Mouse (Mus musculus) hindbrain, embryonic 12.5 days (tissue): ENCODE results near the gene Clca3a1. TPM values are rescaled to one million over a fixed set of nuclear protein-coding genes. Genes with fewer than 3 reads are reported as not detected.

Experiments
- ATAC-seq: fragments of 200-750 bp; cut with Nextera tagmentation; 2 replicates; pipeline ENCODE4 v1.8.0; 2017; ENCODE audit warnings: moderate TSS enrichment; ENCODE audit not compliant: low FRiP score
- H3K27ac ChIP-seq: fragments of 300-500 bp; sonication (generic); 2 replicates; pipeline ENCODE4 v1.5.1; 2016; ENCODE audit warnings: mild to moderate bottlenecking
- H3K27me3 ChIP-seq: fragments of 300-500 bp; sonication (generic); 2 replicates; pipeline ENCODE4 v1.6.1; 2016; ENCODE audit warnings: mild to moderate bottlenecking
- H3K36me3 ChIP-seq: fragments of 300-500 bp; sonication (generic); 2 replicates; pipeline ENCODE4 v1.6.1; 2016; ENCODE audit warnings: mild to moderate bottlenecking
- H3K4me1 ChIP-seq: fragments of 300-500 bp; sonication (generic); 2 replicates; pipeline ENCODE4 v1.6.1; 2016
- H3K4me2 ChIP-seq: fragments of 300-500 bp; sonication (generic); replicated peaks from 2 replicates; pipeline ENCODE4 v1.6.1; 2016; ENCODE audit warnings: mild to moderate bottlenecking
- H3K4me3 ChIP-seq: fragments of 300-500 bp; sonication (generic); 2 replicates; pipeline ENCODE4 v1.5.1; 2016; ENCODE audit warnings: mild to moderate bottlenecking
- H3K9ac ChIP-seq: fragments of 300-500 bp; sonication (generic); 2 replicates; pipeline ENCODE4 v1.6.1; 2016; ENCODE audit warnings: mild to moderate bottlenecking, moderate library complexity
- H3K9me3 ChIP-seq: fragments of 300-500 bp; sonication (generic); replicated peaks from 2 replicates; pipeline ENCODE4 v1.6.1; 2016; ENCODE audit warnings: mild to moderate bottlenecking
- WGBS: fragments of 180-500 bp; shearing (Covaris S2); methylation state at CpG from one replicate; pipeline ENCODE4 v1.1.7; 2016; 5-methylcytosine and 5-hydroxymethylcytosine counted together
- polyA plus RNA-seq: library from polyadenylated mRNA; unstranded; fragments of >200 nt; fragmentation: Nextera tagmentation; extraction: Ambion mirVana; gene quantifications from 2 replicates; pipeline ENCODE4 v1.2.1, GENCODE M21; 2016

Clca3a1 gene
- polyA plus RNA-seq, 1 experiment from 2014 or later, result 0.06 TPM

- Histone ChIP-seq H3K27me3 (no peaks in the 10 kb centered on the region), H3K4me3 (no peak overlapping the region), H3K4me2 (no peak overlapping the region), H3K27ac (no peak overlapping the region), H3K9ac (no peak overlapping the region), H3K9me3 (no peaks in the 10 kb centered on the region), H3K36me3 (peaks cover 15% of the 10 kb centered on the region), H3K4me1 (peaks cover 24% of the 10 kb centered on the region)
- ATAC-seq, result no peak
- WGBS, result 72% methylated on average over 9 of the region's 9 CpGs
These were observed 44.9 kb downstream of the Clca3a1 start for GRCm38 (mm10) chr3:144715901-144716300.

DNA sequence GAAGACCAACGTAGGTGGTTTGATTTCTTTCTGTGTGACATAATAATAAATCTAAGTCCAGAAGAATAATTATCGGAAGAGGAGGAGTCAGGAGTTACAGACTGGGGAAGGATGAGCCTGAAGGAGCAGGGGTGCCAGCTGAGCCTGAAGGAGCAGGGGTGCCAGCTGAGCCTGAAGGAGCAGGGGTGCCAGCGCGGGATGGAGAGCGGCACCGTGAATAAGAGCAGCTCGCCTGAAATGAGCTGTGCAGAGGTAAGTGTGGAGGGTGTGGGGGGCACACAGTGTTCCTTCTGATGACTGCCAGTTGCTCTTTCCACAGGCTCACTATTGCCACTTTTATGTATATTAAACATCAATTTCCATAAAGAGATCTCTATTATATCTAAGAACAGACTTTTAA lies 45.7 kb downstream of the Clca3a1 start:
- no peak overlapping the region for H3K27ac ChIP-seq
- no peak for ATAC-seq
- H3K9ac ChIP-seq, result no peak overlapping the region
- no peaks in the 10 kb centered on the region for H3K27me3 ChIP-seq
- WGBS, result 72% methylated on average over 7 of the region's 7 CpGs
- H3K4me3 ChIP-seq, result no peak overlapping the region
- H3K36me3 ChIP-seq, result peaks cover 16% of the 10 kb centered on the region
- no peaks in the 10 kb centered on the region for H3K9me3 ChIP-seq
- no peak overlapping the region for H3K4me2 ChIP-seq
- H3K4me1 ChIP-seq, result peaks cover 19% of the 10 kb centered on the region

- Histone ChIP-seq H3K9me3 (no peaks in the 10 kb centered on the region), H3K9ac (no peak overlapping the region), H3K27ac (no peak overlapping the region), H3K36me3 (peaks cover 16% of the 10 kb centered on the region), H3K4me1 (peaks cover 19% of the 10 kb centered on the region), H3K4me2 (no peak overlapping the region), H3K4me3 (no peak overlapping the region), H3K27me3 (no peaks in the 10 kb centered on the region)
- WGBS, result 90% methylated on average over 8 of the region's 8 CpGs
- no peak for ATAC-seq
These were observed 46.2 kb downstream of the Clca3a1 start for GRCm38 (mm10) chr3:144714606-144715005.

DNA sequence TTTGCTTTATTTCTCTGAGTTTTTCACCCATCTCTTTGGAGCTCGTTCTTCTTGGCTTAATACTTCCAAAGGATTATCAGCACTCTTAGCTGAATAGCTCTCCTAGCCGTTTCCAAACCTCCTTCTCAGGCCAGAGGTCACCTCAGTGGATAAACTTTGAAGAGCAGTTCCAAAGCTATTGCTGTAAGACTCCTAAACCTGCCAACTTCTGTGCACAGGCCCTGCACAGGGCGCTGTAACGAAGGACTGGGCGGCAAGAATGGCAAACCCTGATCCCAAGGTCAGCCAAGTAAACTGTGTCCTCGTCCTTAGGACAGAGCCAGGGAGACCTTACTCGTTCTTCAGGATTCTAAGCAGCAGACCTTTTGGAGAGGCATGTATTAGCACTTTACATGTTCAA lies 46.7 kb downstream of the Clca3a1 start:
- 77% methylated on average over 7 of the region's 7 CpGs for WGBS
- no peak overlapping the region for H3K9ac ChIP-seq
- no peak overlapping the region for H3K4me2 ChIP-seq
- ATAC-seq, result no peak
- no peak overlapping the region; the same call in 1 of the 2 replicates for H3K27ac ChIP-seq
- H3K27me3 ChIP-seq, result no peaks in the 10 kb centered on the region
- H3K4me1 ChIP-seq, result peaks cover 19% of the 10 kb centered on the region
- no peak overlapping the region for H3K4me3 ChIP-seq
- H3K9me3 ChIP-seq, result no peaks in the 10 kb centered on the region
- H3K36me3 ChIP-seq, result peaks cover 18% of the 10 kb centered on the region

- H3K27ac ChIP-seq, result no peak overlapping the region
- no peaks in the 10 kb centered on the region for H3K27me3 ChIP-seq
- 72% methylated on average over 6 of the region's 6 CpGs for WGBS
- peaks cover 27% of the 10 kb centered on the region for H3K36me3 ChIP-seq
- H3K4me3 ChIP-seq, result no peak overlapping the region
- H3K9me3 ChIP-seq, result no peaks in the 10 kb centered on the region
- peaks cover 6% of the 10 kb centered on the region; the same call in 1 of the 2 replicates for H3K4me1 ChIP-seq
- H3K4me2 ChIP-seq, result no peak overlapping the region
- H3K9ac ChIP-seq, result no peak overlapping the region
- peak; percentile 46; the same call in 1 of the 2 replicates for ATAC-seq
These were observed 49.1 kb downstream of the Clca3a1 start for GRCm38 (mm10) chr3:144711607-144712206.

DNA sequence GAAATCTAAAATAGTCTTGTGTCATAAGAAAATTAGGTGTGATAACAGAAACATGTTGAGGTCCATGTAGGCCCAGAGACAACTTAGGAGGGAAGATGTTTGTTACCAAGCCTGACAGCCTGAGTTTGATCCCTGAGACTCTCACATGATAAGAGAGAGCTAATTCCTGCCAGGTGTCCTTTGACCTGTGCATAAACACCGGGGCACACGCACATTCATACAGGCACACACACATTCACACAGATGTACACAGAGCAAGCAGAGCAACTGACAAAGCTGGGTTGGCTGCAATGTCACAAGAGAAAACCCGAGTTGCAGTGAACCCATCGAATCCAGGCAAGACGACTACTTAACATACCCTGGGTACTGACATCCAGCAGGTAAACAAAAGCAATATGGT lies 52.2 kb downstream of the Clca3a1 start:
- Histone ChIP-seq H3K9me3 (no peaks in the 10 kb centered on the region), H3K4me3 (no peak overlapping the region), H3K36me3 (peaks cover 31% of the 10 kb centered on the region), H3K27me3 (no peaks in the 10 kb centered on the region), H3K9ac (no peak overlapping the region), H3K4me1 (no peaks in the 10 kb centered on the region), H3K4me2 (no peak overlapping the region), H3K27ac (no peak overlapping the region)
- no peak for ATAC-seq
- WGBS, result 93% methylated on average over 5 of the region's 5 CpGs

DNA sequence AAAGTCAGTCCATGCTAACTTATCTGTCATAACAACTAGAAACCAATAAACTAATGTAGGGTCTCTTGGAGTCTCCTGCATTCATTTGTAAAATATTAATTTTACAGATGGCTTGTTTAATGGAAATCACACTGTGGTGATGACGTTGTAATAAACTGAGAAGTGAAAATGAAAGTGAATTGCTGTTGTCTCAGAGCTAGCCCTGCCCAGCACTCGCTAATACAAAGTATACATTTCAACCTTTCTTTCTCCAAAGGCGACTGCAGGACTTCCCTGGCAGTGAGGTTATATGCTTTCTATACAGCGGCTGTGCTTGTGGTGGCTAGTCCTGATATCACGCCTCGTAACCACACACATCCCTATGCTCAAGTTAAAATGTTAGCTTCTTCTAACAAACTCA lies 56.8 kb downstream of the Clca3a1 start:
- no peak overlapping the region for H3K9ac ChIP-seq
- ATAC-seq, result no peak
- 91% methylated on average over 6 of the region's 6 CpGs for WGBS
- no peaks in the 10 kb centered on the region for H3K27me3 ChIP-seq
- peaks cover 24% of the 10 kb centered on the region for H3K36me3 ChIP-seq
- H3K9me3 ChIP-seq, result no peaks in the 10 kb centered on the region
- no peak overlapping the region for H3K27ac ChIP-seq
- H3K4me2 ChIP-seq, result no peak overlapping the region
- H3K4me3 ChIP-seq, result no peak overlapping the region
- no peaks in the 10 kb centered on the region for H3K4me1 ChIP-seq

- ATAC-seq, result no peak
- WGBS, result 90% methylated on average over 5 of the region's 5 CpGs
- peaks cover 54% of the 10 kb centered on the region for H3K36me3 ChIP-seq
These were observed 61.9 kb downstream of the Clca3a1 start for GRCm38 (mm10) chr3:144698790-144699433.

DNA sequence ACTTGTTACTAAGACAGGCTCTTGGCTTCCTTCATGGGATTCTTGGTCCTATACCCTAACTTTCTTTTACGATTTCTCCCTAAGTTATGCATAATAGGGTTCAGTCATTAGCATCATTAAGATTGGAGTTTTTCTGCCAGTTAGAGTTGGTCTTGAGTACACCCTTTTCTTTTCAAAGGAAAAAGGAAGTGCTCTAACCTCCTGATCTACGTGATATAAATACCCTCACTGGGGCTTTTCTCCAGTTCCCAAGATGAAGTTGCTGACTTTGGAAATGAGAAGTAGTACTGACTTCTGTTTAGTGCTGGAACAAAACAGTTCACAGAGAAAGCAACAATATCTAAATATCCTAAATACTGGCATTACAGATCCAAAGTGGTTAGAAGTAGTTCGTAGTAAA lies 62.8 kb downstream of the Clca3a1 start:
- no peaks in the 10 kb centered on the region for H3K9me3 ChIP-seq
- H3K27me3 ChIP-seq, result no peaks in the 10 kb centered on the region
- no peaks in the 10 kb centered on the region for H3K4me1 ChIP-seq
- no peak for ATAC-seq
- WGBS, result 95% methylated on average over 3 of the region's 3 CpGs
- no peak overlapping the region for H3K4me2 ChIP-seq
- H3K4me3 ChIP-seq, result no peak overlapping the region
- no peak overlapping the region for H3K27ac ChIP-seq
- H3K36me3 ChIP-seq, result peaks cover 59% of the 10 kb centered on the region
- H3K9ac ChIP-seq, result no peak overlapping the region

More at GRCm38 (mm10) chr3:144698790-144699433, 61.9 kb downstream of the Clca3a1 start:
- no peaks in the 10 kb centered on the region for H3K27me3 ChIP-seq
- no peaks in the 10 kb centered on the region for H3K9me3 ChIP-seq
- H3K4me1 ChIP-seq, result no peaks in the 10 kb centered on the region
- H3K27ac ChIP-seq, result no peak overlapping the region
- no peak overlapping the region for H3K4me3 ChIP-seq
- H3K4me2 ChIP-seq, result no peak overlapping the region
- no peak overlapping the region for H3K9ac ChIP-seq

GRCm38 (mm10) chr3:144697154-144697553 lies 63.6 kb downstream of the Clca3a1 start:
- Histone ChIP-seq H3K4me2 (no peak overlapping the region), H3K9ac (no peak overlapping the region), H3K4me3 (no peak overlapping the region), H3K36me3 (peaks cover 57% of the 10 kb centered on the region), H3K9me3 (no peaks in the 10 kb centered on the region), H3K4me1 (no peaks in the 10 kb centered on the region), H3K27me3 (no peaks in the 10 kb centered on the region), H3K27ac (no peak overlapping the region)
- ATAC-seq, result no peak
- WGBS, result 77% methylated on average over 5 of the region's 5 CpGs

GRCm38 (mm10) chr3:144694941-144695340 lies 65.8 kb downstream of the Clca3a1 start:
- H3K27me3 ChIP-seq, result no peaks in the 10 kb centered on the region
- no peaks in the 10 kb centered on the region for H3K9me3 ChIP-seq
- H3K4me2 ChIP-seq, result no peak overlapping the region
- peaks cover 55% of the 10 kb centered on the region for H3K36me3 ChIP-seq
- no peak overlapping the region for H3K27ac ChIP-seq
- no peaks in the 10 kb centered on the region for H3K4me1 ChIP-seq
- WGBS, result 90% methylated on average over 7 of the region's 7 CpGs
- no peak overlapping the region for H3K9ac ChIP-seq
- no peak for ATAC-seq
- no peak overlapping the region for H3K4me3 ChIP-seq

DNA sequence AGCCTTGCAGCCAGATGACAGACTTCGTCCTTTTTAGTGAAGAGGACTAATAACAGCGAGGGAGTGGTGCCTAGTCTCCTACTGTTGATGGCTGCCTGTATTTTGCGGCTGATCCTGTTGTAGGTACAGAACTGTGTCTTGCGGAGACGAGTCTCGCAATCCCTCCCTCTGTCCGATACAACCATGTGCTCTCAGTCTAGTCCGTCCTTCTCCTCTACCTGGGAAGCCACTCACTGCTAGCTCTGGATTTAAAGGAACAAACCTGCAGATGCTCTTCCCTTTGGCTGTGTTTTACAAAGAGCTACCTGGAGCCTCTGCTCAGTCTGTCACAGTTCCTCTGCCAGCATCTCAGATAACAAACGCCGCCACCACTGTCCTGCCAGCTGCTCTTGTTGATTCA lies 66.7 kb downstream of the Clca3a1 start:
- Histone ChIP-seq H3K9me3 (no peaks in the 10 kb centered on the region), H3K27me3 (no peaks in the 10 kb centered on the region), H3K4me3 (no peak overlapping the region), H3K4me1 (peaks cover 4% of the 10 kb centered on the region), H3K36me3 (peaks cover 52% of the 10 kb centered on the region), H3K4me2 (no peak overlapping the region), H3K27ac (no peak overlapping the region), H3K9ac (no peak overlapping the region)
- no peak for ATAC-seq
- WGBS, result 96% methylated on average over 10 of the region's 10 CpGs

- Histone ChIP-seq H3K27ac (no peak overlapping the region), H3K4me2 (no peak overlapping the region), H3K27me3 (no peaks in the 10 kb centered on the region), H3K4me3 (no peak overlapping the region), H3K4me1 (peaks cover 4% of the 10 kb centered on the region), H3K9ac (no peak overlapping the region), H3K36me3 (peaks cover 44% of the 10 kb centered on the region), H3K9me3 (no peaks in the 10 kb centered on the region)
- no peak for ATAC-seq
- 68% methylated on average over 3 of the region's 3 CpGs for WGBS
These were observed 68.7 kb downstream of the Clca3a1 start for GRCm38 (mm10) chr3:144692052-144692451.
